Mouse (Mus musculus): Measurements from ENCODE around the gene Wnt10b.
"Not testable (repeated sequence)": the region's sequence is repeated elsewhere in the genome, so short reads cannot be mapped to it uniquely, and the experiment has no call there.

The Wnt10b gene

GRCm38 (mm10) chr15:98772511-98773211, 5.3 kb downstream of the Wnt10b start:
- no peak for DNase-seq (ENCODE audit: low spot score in 2 of 2)

- no peak for DNase-seq (ENCODE audit: low spot score in 2 of 2)
These were observed 6.0 kb downstream of the Wnt10b start for GRCm38 (mm10) chr15:98771813-98772425.

GRCm38 (mm10) chr15:98768259-98768658, 9.7 kb downstream of the Wnt10b start:
- no peak for DNase-seq (ENCODE audit: low spot score in 2 of 2)

GRCm38 (mm10) chr15:98765929-98766328, 12.0 kb downstream of the Wnt10b start:
- no peak for DNase-seq (ENCODE audit: low spot score in 2 of 2)

GRCm38 (mm10) chr15:98762670-98763529, 15.1 kb downstream of the Wnt10b start, which contains the start of gene Arf3:
Arf3 (minus strand) TSS chr15:98763214.
- peak; percentile 98 for DNase-seq (ENCODE audit: low spot score in 2 of 2)

- peak; percentile 88 to 91 for DNase-seq (ENCODE audit: low spot score in 2 of 2)
These were observed 15.7 kb downstream of the Wnt10b start for GRCm38 (mm10) chr15:98762201-98762621.

GRCm38 (mm10) chr15:98754125-98754524, 23.8 kb downstream of the Wnt10b start:
- DNase-seq (ENCODE audit: low spot score in 2 of 2), result no peak

- DNase-seq (ENCODE audit: low spot score in 2 of 2), result no peak
These were observed 24.9 kb downstream of the Wnt10b start for GRCm38 (mm10) chr15:98753021-98753423.

- DNase-seq (ENCODE audit: low spot score in 2 of 2), result no peak
These were observed 28.9 kb downstream of the Wnt10b start for GRCm38 (mm10) chr15:98749093-98749492.

- DNase-seq (ENCODE audit: low spot score in 2 of 2), result no peak
These were observed 30.7 kb downstream of the Wnt10b start for GRCm38 (mm10) chr15:98747296-98747695.

- DNase-seq (ENCODE audit: low spot score in 2 of 2), result no peak
These were observed 31.5 kb downstream of the Wnt10b start for GRCm38 (mm10) chr15:98746344-98746965.

- not testable (repeated sequence) for DNase-seq (ENCODE audit: low spot score in 2 of 2)
These were observed 34.1 kb downstream of the Wnt10b start for GRCm38 (mm10) chr15:98743863-98744262.

- DNase-seq (ENCODE audit: low spot score in 2 of 2), result no peak
These were observed 35.1 kb downstream of the Wnt10b start for GRCm38 (mm10) chr15:98742766-98743428.

GRCm38 (mm10) chr15:98740219-98740618, 37.7 kb downstream of the Wnt10b start:
- DNase-seq (ENCODE audit: low spot score in 2 of 2), result no peak

- DNase-seq (ENCODE audit: low spot score in 2 of 2), result no peak
These were observed 39.2 kb downstream of the Wnt10b start for GRCm38 (mm10) chr15:98738796-98739195.

- DNase-seq (ENCODE audit: low spot score in 2 of 2), result peak in 1 of 2 experiments; percentile 53
These were observed 40.1 kb downstream of the Wnt10b start for GRCm38 (mm10) chr15:98737881-98738280.

- no peak for DNase-seq (ENCODE audit: low spot score in 2 of 2)
These were observed 41.4 kb downstream of the Wnt10b start for GRCm38 (mm10) chr15:98736521-98736920.

GRCm38 (mm10) chr15:98733976-98734566, 43.9 kb downstream of the Wnt10b start:
- DNase-seq (ENCODE audit: low spot score in 2 of 2), result no peak

GRCm38 (mm10) chr15:98733370-98733769, 44.6 kb downstream of the Wnt10b start:
- no peak for DNase-seq (ENCODE audit: low spot score in 2 of 2)

- DNase-seq (ENCODE audit: low spot score in 2 of 2), result no peak
These were observed 45.9 kb downstream of the Wnt10b start for GRCm38 (mm10) chr15:98732006-98732531.

- DNase-seq (ENCODE audit: low spot score in 2 of 2), result no peak
These were observed 47.2 kb downstream of the Wnt10b start for GRCm38 (mm10) chr15:98730790-98731189.
